Comparison of ENCODE assay signal across 8 mouse cellular contexts in genomic region chr9:47357756-47358399, GRCm38 (mm10).
DNase-seq lines count a peak whose midpoint lies in the region; ATAC-seq and TF ChIP-seq lines count a peak whose summit lies in the region.

No protein-coding gene starts in this region.

- no peak overlapping the region for H3K9ac ChIP-seq in liver, postnatal 0 days (replicated peaks)
- H3K9ac ChIP-seq in liver, embryonic 11.5 days (ENCODE audit: low read depth, low read length) = no peak overlapping the region
- H3K9ac ChIP-seq in heart, embryonic 13.5 days = no peak overlapping the region
- H3K9ac ChIP-seq in neural tube, embryonic 15.5 days (replicated peaks) = no peak overlapping the region

- no peak overlapping the region for H3K4me2 ChIP-seq in liver, postnatal 0 days (ENCODE audit: low read depth, low read length)
- no peak overlapping the region for H3K4me2 ChIP-seq in liver, embryonic 11.5 days
- peak overlapping the region; percentile 16; the same call in 1 of the 2 replicates for H3K4me2 ChIP-seq in heart, embryonic 13.5 days
- H3K4me2 ChIP-seq in neural tube, embryonic 15.5 days = 0 out of 2 replicates have a peak overlapping the region, but pooled peaks have one; percentile 2

- peak; percentile 34 for DNase-seq in liver, postnatal 0 days
- no peak for DNase-seq in liver, embryonic 11.5 days (ENCODE audit: low spot score)
- peak; percentile 65 to 74 for DNase-seq in cerebellum, postnatal 25 days
- DNase-seq in left cerebral cortex, postnatal 36 days (ENCODE audit: low spot score in 2 of 2) = peak; percentile 16 to 38
- DNase-seq in spleen, postnatal 14 days (ENCODE audit: low spot score in 2 of 2) = no peak
- no peak for DNase-seq in spleen, postnatal 10 days (ENCODE audit: low spot score in 2 of 2)

- H3K4me3 ChIP-seq in liver, postnatal 0 days (ENCODE audit: low read depth, low read length) = no peak overlapping the region
- no peak overlapping the region for H3K4me3 ChIP-seq in liver, embryonic 11.5 days (ENCODE audit: low read depth, low read length)
- H3K4me3 ChIP-seq in heart, embryonic 13.5 days = no peak overlapping the region
- no peak overlapping the region for H3K4me3 ChIP-seq in neural tube, embryonic 15.5 days (replicated peaks)

- H3K27ac ChIP-seq in liver, postnatal 0 days (ENCODE audit: low read depth) = no peak overlapping the region
- no peak overlapping the region for H3K27ac ChIP-seq in liver, embryonic 11.5 days (ENCODE audit: low read depth, low read length)
- H3K27ac ChIP-seq in heart, embryonic 13.5 days (replicated peaks) = peak overlapping the region; percentile 48
- H3K27ac ChIP-seq in neural tube, embryonic 15.5 days (replicated peaks) = no peak overlapping the region

- WGBS in liver, postnatal 0 days (ENCODE audit: insufficient replicate concordance) = 68% methylated on average over 17 of the region's 17 CpGs
- 81% methylated on average over 17 of the region's 17 CpGs for WGBS in liver, embryonic 11.5 days
- WGBS in heart, embryonic 13.5 days = 41% methylated on average over 17 of the region's 17 CpGs
- WGBS in neural tube, embryonic 15.5 days = 48% methylated on average over 17 of the region's 17 CpGs

- no peak for ATAC-seq in liver, postnatal 0 days
- no peak for ATAC-seq in liver, embryonic 11.5 days (replicated peaks; ENCODE audit: low FRiP score)
- ATAC-seq in heart, embryonic 13.5 days (ENCODE audit: extremely low read depth, insufficient number of reproducible peaks, low FRiP score, low TSS enrichment) = peak; percentile 79; the same call in 1 of the 2 replicates
- peak; percentile 83 for ATAC-seq in neural tube, embryonic 15.5 days (ENCODE audit: low FRiP score)

- no peaks in the 10 kb centered on the region for H3K9me3 ChIP-seq in liver, postnatal 0 days (ENCODE audit: low read length)
- H3K9me3 ChIP-seq in liver, embryonic 11.5 days (ENCODE audit: control insufficient read depth, low read length) = no peaks in the 10 kb centered on the region
- no peaks in the 10 kb centered on the region for H3K9me3 ChIP-seq in heart, embryonic 13.5 days
- H3K9me3 ChIP-seq in neural tube, embryonic 15.5 days (replicated peaks) = no peaks in the 10 kb centered on the region

- no peak for TF ChIP-seq EP300 in liver, postnatal 0 days (IDR thresholded peaks at IDR 0.05; ENCODE audit: low read depth)

- no peaks in the 10 kb centered on the region for H3K36me3 ChIP-seq in liver, postnatal 0 days (replicated peaks; ENCODE audit: insufficient read depth, low read length)
- no peaks in the 10 kb centered on the region for H3K36me3 ChIP-seq in liver, embryonic 11.5 days (ENCODE audit: control insufficient read depth, insufficient read depth, low read length)
- no peaks in the 10 kb centered on the region for H3K36me3 ChIP-seq in heart, embryonic 13.5 days
- H3K36me3 ChIP-seq in neural tube, embryonic 15.5 days = no peaks in the 10 kb centered on the region

- no peak for TF ChIP-seq CTCF in liver, postnatal 0 days (IDR thresholded peaks at IDR 0.05; ENCODE audit: low read depth)

- intact Hi-C loops in left cerebral cortex, postnatal 36 days (cut with DNase I) = no loop called here

- H3K27me3 ChIP-seq in liver, postnatal 0 days (ENCODE audit: insufficient read depth, low read length) = no peaks in the 10 kb centered on the region
- H3K27me3 ChIP-seq in liver, embryonic 11.5 days (replicated peaks; ENCODE audit: control insufficient read depth, insufficient read depth, low read length) = no peaks in the 10 kb centered on the region; the same call in 1 of the 2 replicates
- peaks cover 80% of the 10 kb centered on the region for H3K27me3 ChIP-seq in heart, embryonic 13.5 days (replicated peaks)
- H3K27me3 ChIP-seq in neural tube, embryonic 15.5 days (replicated peaks) = peaks cover 7% of the 10 kb centered on the region

- no peaks in the 10 kb centered on the region for H3K4me1 ChIP-seq in liver, postnatal 0 days (ENCODE audit: insufficient read depth)
- no peaks in the 10 kb centered on the region for H3K4me1 ChIP-seq in liver, embryonic 11.5 days (replicated peaks; ENCODE audit: control insufficient read depth, insufficient read depth, low read length)
- peaks cover 41% of the 10 kb centered on the region for H3K4me1 ChIP-seq in heart, embryonic 13.5 days
- H3K4me1 ChIP-seq in neural tube, embryonic 15.5 days = peaks cover 24% of the 10 kb centered on the region

Comparison
In these comparisons a context has a peak if more than half of its experiments do, and no peak if none do; other contexts are left out.
1. DNase-seq: peak in liver, postnatal 0 days (single experiment), cerebellum, postnatal 25 days (2 of 2) and left cerebral cortex, postnatal 36 days (2 of 2); none in liver, embryonic 11.5 days (single experiment), spleen, postnatal 14 days (0 of 2) and spleen, postnatal 10 days (0 of 2).
2. ATAC-seq: peak in heart, embryonic 13.5 days (single experiment) and neural tube, embryonic 15.5 days (single experiment); none in liver, postnatal 0 days (single experiment) and liver, embryonic 11.5 days (single experiment).
3. H3K4me2 ChIP-seq: peak in heart, embryonic 13.5 days (single experiment) and neural tube, embryonic 15.5 days (single experiment); none in liver, postnatal 0 days (single experiment) and liver, embryonic 11.5 days (single experiment).